Mouse (Mus musculus): ENCODE results near the gene Pigl.

- TF ChIP-seq CTCF (IDR thresholded peaks at IDR 0.05; ENCODE audit: borderline replicate concordance, extremely low read depth, insufficient read depth, insufficient read length) (no peak), POLR2A (IDR thresholded peaks at IDR 0.05; ENCODE audit: borderline replicate concordance, extremely low read depth, insufficient read depth, insufficient read length, poor library complexity, severe bottlenecking) (no peak)
Observed at GRCm38 (mm10) chr11:62456021-62456482, 2.2 kb upstream of the Pigl start.

Data from brain, embryonic 14.5 days (tissue).